Mouse (Mus musculus): ENCODE measurements around the gene Phf21a.
"Not testable (repeated sequence)": the region's sequence is repeated elsewhere in the genome, so short reads cannot be mapped to it uniquely, and the experiment has no call there.

DNA sequence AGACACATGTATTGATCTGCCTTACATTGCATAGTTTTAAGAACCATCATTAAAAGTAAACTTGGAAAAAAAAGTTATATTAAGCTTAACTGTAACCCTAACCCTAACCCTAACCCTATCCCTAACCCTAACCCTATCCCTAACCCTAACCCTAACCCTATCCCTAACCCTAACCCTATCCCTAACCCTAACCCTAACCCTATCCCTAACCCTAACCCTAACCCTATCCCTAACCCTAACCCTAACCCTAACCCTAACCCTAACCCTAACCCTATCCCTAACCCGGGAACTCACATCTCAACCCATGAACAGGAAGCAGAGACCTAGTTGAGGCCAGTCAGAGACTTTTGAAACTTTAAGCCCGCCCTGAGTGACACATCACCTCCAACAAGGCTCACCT, 586 bp downstream of the Phf21a start:
- TF ChIP-seq EP300 (optimal IDR thresholded peaks at IDR 0.05); CTCF (IDR thresholded peaks at IDR 0.05; ENCODE audit: low read depth): not testable (repeated sequence)

Measured in stomach, postnatal 0 days (tissue).